In genomic region chr4:44306585-44306984, GRCm38 (mm10) we compare ENCODE assay signal across 27 mouse cellular contexts. TPM values are rescaled to one million over a fixed set of nuclear protein-coding genes. Genes with fewer than 3 reads are reported as not detected.
A peak's percentile ranks its signal among the peaks of the same experiment; 100 is the strongest.
DNase-seq lines count a peak whose midpoint lies in the region; ATAC-seq and TF ChIP-seq lines count a peak whose summit lies in the region.
"Had no signal": no experiment of that assay in that cellular context is flagged by ENCODE, and none has a peak within 500 bp of the region (broad histone marks: within the 10 kb centered on the region; RNA-seq: fewer than 3 reads in every experiment).

No protein-coding gene starts in this region.

- TF ChIP-seq CTCF in liver, postnatal 0 days (IDR thresholded peaks at IDR 0.05; ENCODE audit: low read depth), result no peak

- no peak overlapping the region for H3K9ac ChIP-seq in liver, postnatal 0 days (replicated peaks)
- no peak overlapping the region for H3K9ac ChIP-seq in liver, embryonic 11.5 days (ENCODE audit: low read depth, low read length)
- H3K9ac ChIP-seq: embryonic facial prominence, embryonic 13.5 days; hindbrain, embryonic 13.5 days; limb, embryonic 15.5 days; stomach, embryonic 15.5 days had no signal

- 0 out of 2 replicates have a peak, but pooled peaks cover 6% of the 10 kb centered on the region for H3K36me3 ChIP-seq in liver, postnatal 0 days (replicated peaks; ENCODE audit: insufficient read depth, low read length)
- H3K36me3 ChIP-seq in liver, embryonic 11.5 days (ENCODE audit: control insufficient read depth, insufficient read depth, low read length), result peaks cover 14% of the 10 kb centered on the region; the same call in 1 of the 2 replicates
- H3K36me3 ChIP-seq: hindbrain, embryonic 13.5 days had no signal

- peaks cover 3% of the 10 kb centered on the region for H3K4me1 ChIP-seq in liver, postnatal 0 days (ENCODE audit: insufficient read depth)
- peaks cover 6% of the 10 kb centered on the region for H3K4me1 ChIP-seq in liver, embryonic 11.5 days (replicated peaks; ENCODE audit: control insufficient read depth, insufficient read depth, low read length)

- ATAC-seq in liver, postnatal 0 days, result no peak
- no peak for ATAC-seq in liver, embryonic 11.5 days (replicated peaks; ENCODE audit: low FRiP score)
- ATAC-seq: forebrain, embryonic 14.5 days had no signal

- H3K9me3 ChIP-seq in liver, postnatal 0 days (ENCODE audit: low read length), result no peaks in the 10 kb centered on the region
- H3K9me3 ChIP-seq in liver, embryonic 11.5 days (ENCODE audit: control insufficient read depth, low read length), result no peaks in the 10 kb centered on the region
- H3K9me3 ChIP-seq: embryonic facial prominence, embryonic 13.5 days; hindbrain, embryonic 13.5 days; limb, embryonic 15.5 days; stomach, embryonic 15.5 days had no signal

- DNase-seq in heart, adult 11 months, result peak; percentile 65
- DNase-seq in heart, postnatal 4 days, result no peak
- peak; percentile 37 for DNase-seq in liver, postnatal 0 days
- DNase-seq in liver, embryonic 11.5 days (ENCODE audit: low spot score), result no peak
- peak; percentile 52 to 86 for DNase-seq in left cerebral cortex, postnatal 14 days (ENCODE audit: low spot score in 2 of 2)
- peak; percentile 54 for DNase-seq in telencephalon, adult 2 months (ENCODE audit: low read depth, low spot score)
- DNase-seq in yolk sac, embryonic 10.5 days (ENCODE audit: low spot score), result no peak
- no peak for DNase-seq in ovary, postnatal 10 days (ENCODE audit: low spot score)
- DNase-seq: adrenal gland, postnatal 10 days; cerebellum, adult 2 months; cerebellum, postnatal 25 days; embryo, embryonic 11 days; gastrocnemius, postnatal 25 days; kidney, adult 18-20 months; lung, adult 18-20 months; lung, postnatal 14 days; thymus, adult 18-20 months; thymus, postnatal 4 days had no signal

- no peak overlapping the region for H3K4me2 ChIP-seq in liver, postnatal 0 days (ENCODE audit: low read depth, low read length)
- no peak overlapping the region for H3K4me2 ChIP-seq in liver, embryonic 11.5 days
- H3K4me2 ChIP-seq: embryonic facial prominence, embryonic 13.5 days; hindbrain, embryonic 13.5 days; limb, embryonic 15.5 days; midbrain, embryonic 11.5 days; stomach, embryonic 15.5 days had no signal

- intact Hi-C loops in left cerebral cortex, postnatal 14 days (cut with DNase I), result no loop called here

- H3K27ac ChIP-seq in liver, postnatal 0 days (ENCODE audit: low read depth), result no peak overlapping the region
- no peak overlapping the region for H3K27ac ChIP-seq in liver, embryonic 11.5 days (ENCODE audit: low read depth, low read length)
- H3K27ac ChIP-seq: embryonic facial prominence, embryonic 13.5 days; hindbrain, embryonic 13.5 days; kidney, postnatal 0 days; limb, embryonic 15.5 days; stomach, embryonic 15.5 days had no signal

- TF ChIP-seq EP300 in liver, postnatal 0 days (IDR thresholded peaks at IDR 0.05; ENCODE audit: low read depth), result no peak

- WGBS in liver, postnatal 0 days (ENCODE audit: insufficient replicate concordance), result 69% methylated on average over 7 of the region's 7 CpGs
- 71% methylated on average over 7 of the region's 7 CpGs for WGBS in liver, embryonic 11.5 days

- H3K4me3 ChIP-seq in liver, postnatal 0 days (ENCODE audit: low read depth, low read length), result no peak overlapping the region
- H3K4me3 ChIP-seq in liver, embryonic 11.5 days (ENCODE audit: low read depth, low read length), result no peak overlapping the region
- H3K4me3 ChIP-seq: embryonic facial prominence, embryonic 13.5 days; erythroblast, embryonic 14.5 days; hindbrain, embryonic 13.5 days; limb, embryonic 15.5 days; stomach, embryonic 15.5 days had no signal

- H3K27me3 ChIP-seq in liver, postnatal 0 days (ENCODE audit: insufficient read depth, low read length), result no peaks in the 10 kb centered on the region
- no peaks in the 10 kb centered on the region for H3K27me3 ChIP-seq in liver, embryonic 11.5 days (replicated peaks; ENCODE audit: control insufficient read depth, insufficient read depth, low read length)
- H3K27me3 ChIP-seq: embryonic facial prominence, embryonic 13.5 days; hindbrain, embryonic 13.5 days; limb, embryonic 15.5 days; stomach, embryonic 15.5 days had no signal

RNA-seq across cellular contexts. Expression of gene Melk, which starts 5.9 kb away (rescaled TPM):
- total RNA-seq in heart, postnatal 4 days (2021), result 10 to 100 TPM; 14.6 to 15.0 TPM
- polyA plus RNA-seq in liver, postnatal 0 days (2015; fragmentation: Nextera tagmentation; extraction: Ambion mirVana), result 6.4 and 7.3 TPM in 2 replicates
- polyA plus RNA-seq in liver, embryonic 11.5 days (2014; fragmentation: Nextera tagmentation; extraction: Ambion mirVana), result 36.0 and 42.7 TPM in 2 replicates
- under 1 TPM; 0.64 to 0.82 TPM for total RNA-seq in left cerebral cortex, postnatal 14 days (2021)
- total RNA-seq: layer of hippocampus, adult 18-20 months had no signal

Comparison
In these comparisons a context has a peak if more than half of its experiments do, and no peak if none do; other contexts are left out.
1. DNase-seq: peak in heart, adult 11 months (single experiment), liver, postnatal 0 days (single experiment), left cerebral cortex, postnatal 14 days (2 of 2) and telencephalon, adult 2 months (single experiment); none in heart, postnatal 4 days (single experiment), liver, embryonic 11.5 days (single experiment), yolk sac, embryonic 10.5 days (single experiment) and ovary, postnatal 10 days (single experiment).
2. RNA of gene Melk, which starts 5.9 kb away (total RNA-seq): 14.6 to 15.0 TPM in heart, postnatal 4 days; 0.64 to 0.82 TPM in left cerebral cortex, postnatal 14 days; every median in the first group is over 4 times any median in the second.